Mouse (Mus musculus): ENCODE results near the gene Zfp950.

- TF ChIP-seq GATA1 (IDR thresholded peaks at IDR 0.05; ENCODE audit: borderline replicate concordance, low read length): no peak
- TF ChIP-seq FLI1 (IDR thresholded peaks at IDR 0.05; ENCODE audit: low read length): no peak
Observed at GRCm38 (mm10) chr19:61096776-61097175, 43.9 kb downstream of the Zfp950 start.
